Mouse (Mus musculus) right cerebral cortex, postnatal 14 days (tissue): ENCODE results near the gene Nfatc2ip.

Experiments used
- DNase-seq: peaks from one replicate; pipeline ENCODE4 v3.0.0; 2022

Nfatc2ip gene

GRCm38 (mm10) chr7:126396298-126397119 lies at the start of gene Nfatc2ip:
Gene Nfatc2ip (minus strand): TSS chr7:126396737.
- peak; percentile 84 for DNase-seq

DNA sequence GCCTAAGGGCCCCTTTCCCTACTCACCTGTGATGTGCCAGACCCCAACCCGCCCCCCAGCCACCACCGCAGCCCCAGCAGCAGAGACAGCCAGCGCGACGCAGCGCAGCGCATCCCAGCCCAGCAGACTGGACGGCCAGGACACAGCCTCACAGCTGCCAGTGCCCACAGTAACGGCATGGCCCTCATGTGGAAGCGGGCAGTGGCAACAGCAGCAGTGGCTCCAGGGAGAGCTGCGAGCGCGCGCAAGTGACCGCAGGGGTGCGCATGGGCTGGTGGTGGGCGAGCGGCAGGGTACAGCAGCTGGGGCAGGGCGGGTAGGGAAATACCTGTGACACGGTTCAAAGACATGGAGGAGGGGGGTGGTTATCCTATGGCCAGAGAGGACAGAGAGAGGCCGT lies 49.7 kb upstream of the Nfatc2ip start:
- no peak for DNase-seq

GRCm38 (mm10) chr7:126445104-126445815 lies 48.7 kb upstream of the Nfatc2ip start:
- DNase-seq: no peak

DNA sequence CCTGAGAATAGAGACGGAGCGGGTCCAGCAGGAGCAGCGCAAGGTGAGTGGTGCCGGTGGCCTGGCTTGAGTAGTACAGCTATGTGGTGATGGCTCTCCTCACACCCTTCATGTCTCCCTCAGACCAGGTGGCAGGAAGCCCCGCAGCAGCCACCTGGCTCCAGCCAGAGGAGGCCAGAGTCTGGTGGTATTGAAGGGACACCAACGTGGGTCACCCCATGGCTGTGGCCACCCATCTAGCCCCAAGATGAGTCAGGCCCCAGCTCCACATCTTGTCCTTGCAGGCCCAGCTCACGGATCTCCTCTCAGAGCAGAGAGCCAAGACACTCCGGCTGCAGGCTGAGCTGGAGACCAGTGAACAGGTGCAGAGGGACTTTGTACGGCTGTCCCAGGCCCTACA lies 48.0 kb upstream of the Nfatc2ip start:
- no peak for DNase-seq

DNA sequence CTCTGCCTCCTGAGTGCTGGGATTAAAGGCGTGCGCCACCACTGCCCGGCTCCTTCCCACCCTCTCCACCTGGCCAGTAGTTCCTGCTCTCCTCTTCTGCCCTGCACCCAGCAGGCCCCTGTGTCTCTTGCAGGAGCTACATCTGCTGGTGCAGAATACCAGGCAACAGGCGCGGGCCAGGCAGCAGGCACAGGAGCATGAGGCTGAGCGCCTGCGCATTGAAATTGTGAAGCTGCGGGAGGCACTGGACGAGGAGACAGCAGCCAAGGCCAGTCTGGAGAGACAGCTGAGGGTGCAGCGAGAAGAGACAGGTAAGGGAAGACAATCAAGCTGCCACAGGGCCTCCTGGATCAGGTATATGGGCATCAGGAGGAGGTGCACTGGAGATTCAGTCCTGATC lies 47.5 kb upstream of the Nfatc2ip start:
- DNase-seq: no peak

- peak; percentile 21 for DNase-seq
Measured at GRCm38 (mm10) chr7:126440134-126440533, 43.6 kb upstream of the Nfatc2ip start.

- peak; percentile 45 for DNase-seq
Measured at GRCm38 (mm10) chr7:126436851-126437250, 40.3 kb upstream of the Nfatc2ip start.

DNA sequence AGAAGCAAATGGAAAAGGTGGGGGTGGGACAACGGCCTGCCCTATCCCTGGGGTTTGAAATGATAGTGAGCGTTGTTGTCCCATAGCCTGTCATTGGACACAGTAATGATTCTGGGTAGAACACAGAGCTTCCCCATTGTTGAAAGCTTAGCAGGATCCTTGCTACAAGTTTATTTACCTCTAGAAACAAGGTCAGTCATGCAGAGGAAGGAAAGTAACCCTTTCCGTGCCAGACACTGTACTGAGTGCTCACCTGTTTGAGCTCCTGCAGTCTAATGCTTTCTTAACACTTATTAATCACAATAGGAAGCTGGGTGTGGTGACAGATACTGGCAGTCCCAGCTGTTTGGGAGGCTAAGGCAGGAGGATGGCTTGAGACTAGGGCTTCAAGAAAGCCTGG lies 39.3 kb upstream of the Nfatc2ip start:
- DNase-seq: no peak

DNA sequence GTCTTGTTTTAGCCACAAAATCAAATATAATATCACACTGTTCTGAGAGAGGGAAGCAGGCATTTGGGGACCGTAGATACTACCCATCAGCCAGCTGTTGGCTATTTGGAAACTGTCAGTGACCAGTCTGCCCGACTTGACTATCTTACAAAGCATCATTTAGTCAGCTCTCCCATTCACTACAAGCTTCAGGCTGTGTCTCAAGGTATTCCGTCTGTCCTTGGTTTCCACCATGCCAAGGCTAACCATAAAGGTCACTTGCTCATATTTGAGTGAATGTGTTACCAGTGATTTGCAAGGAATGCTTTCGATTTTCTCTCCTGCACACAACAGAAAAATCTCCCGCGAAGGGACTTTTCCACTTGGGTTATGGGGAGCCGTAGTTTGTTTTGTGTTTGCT lies 38.2 kb upstream of the Nfatc2ip start:
- no peak for DNase-seq

DNA sequence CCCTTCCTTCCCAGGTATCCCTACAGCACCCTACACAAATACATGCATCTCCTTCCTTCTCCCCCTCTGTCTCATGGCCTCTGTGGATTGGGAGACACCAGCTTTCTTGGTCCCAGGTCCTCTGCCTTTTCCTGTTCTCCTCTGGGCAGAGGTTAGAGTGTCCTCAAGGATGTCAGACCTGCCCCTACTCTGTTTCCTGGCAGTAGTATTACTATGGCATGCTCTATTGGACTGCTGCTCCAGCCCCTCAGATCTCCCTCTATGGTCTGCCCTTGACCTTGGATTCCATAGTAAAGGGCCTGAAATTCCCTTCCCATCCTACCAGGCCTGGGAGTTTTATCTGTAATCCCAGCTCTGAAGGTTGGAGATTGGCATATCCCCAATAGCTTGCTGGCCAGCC lies 33.6 kb upstream of the Nfatc2ip start:
- DNase-seq: no peak

DNA sequence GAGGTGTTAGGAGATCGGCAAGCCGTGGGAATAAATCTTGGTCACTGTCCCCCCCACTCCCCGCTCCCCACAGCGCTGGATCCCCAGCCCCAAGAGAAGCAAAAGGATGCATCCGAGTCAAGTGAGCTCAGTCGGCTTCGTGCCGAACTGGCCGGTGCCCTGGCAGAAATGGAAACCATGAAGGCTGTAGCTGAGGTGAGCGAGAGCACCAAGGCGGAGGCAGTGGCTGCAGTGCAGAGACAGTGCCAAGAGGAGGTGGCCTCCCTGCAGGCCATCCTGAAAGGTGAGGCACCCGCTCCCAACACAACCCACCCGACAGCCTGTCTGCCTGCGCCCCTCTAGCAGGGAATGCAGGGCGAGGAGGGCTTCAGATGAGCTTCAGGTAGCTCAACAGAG lies 33.0 kb upstream of the Nfatc2ip start:
- no peak for DNase-seq

GRCm38 (mm10) chr7:126428631-126429502 lies 32.3 kb upstream of the Nfatc2ip start, which contains the start of gene Rabep2:
Gene Rabep2 (plus strand): TSS chr7:126428759.
- peak; percentile 99 for DNase-seq

DNA sequence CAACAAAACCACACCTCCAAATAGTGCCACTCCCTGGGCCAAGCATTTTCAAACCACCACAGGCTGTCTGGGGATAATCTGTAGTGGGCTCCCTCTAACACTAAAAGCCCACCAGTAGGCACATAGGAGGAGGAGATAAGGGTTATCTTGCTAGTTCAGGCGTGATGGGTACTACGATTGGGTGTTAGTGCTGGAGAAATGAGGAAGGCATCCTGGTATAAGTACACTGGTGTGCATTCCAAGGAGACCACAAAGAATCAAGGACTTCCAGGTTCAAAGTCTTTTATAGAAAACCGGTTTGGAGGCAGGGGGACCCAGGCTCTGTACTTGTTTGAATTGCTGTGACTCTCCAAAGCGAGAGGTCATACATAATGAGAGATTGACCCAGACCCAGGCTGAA lies 31.6 kb upstream of the Nfatc2ip start:
- DNase-seq: no peak

GRCm38 (mm10) chr7:126427323-126427860 lies 30.9 kb upstream of the Nfatc2ip start:
- no peak for DNase-seq

GRCm38 (mm10) chr7:126424161-126424560 lies 27.6 kb upstream of the Nfatc2ip start:
- no peak for DNase-seq

DNA sequence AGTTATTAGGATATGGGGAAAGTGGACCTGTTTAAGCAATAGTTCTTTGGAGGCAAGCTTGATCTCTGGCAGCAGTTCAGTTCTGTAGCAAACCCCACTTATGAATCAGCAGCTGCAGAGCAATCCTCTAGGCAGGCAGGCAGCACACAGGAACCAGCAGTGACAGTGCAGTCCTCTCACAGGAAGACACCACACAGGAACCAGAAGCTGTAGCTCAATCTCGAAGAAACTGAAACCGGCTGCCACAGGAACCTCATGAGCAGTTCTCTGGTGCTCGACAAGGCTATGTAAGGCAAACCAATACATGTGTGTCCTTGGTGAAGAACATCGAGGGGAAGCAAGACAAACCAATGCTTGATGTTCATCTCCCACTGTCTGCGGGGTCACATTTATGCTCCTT lies 25.2 kb upstream of the Nfatc2ip start:
- no peak for DNase-seq

DNA sequence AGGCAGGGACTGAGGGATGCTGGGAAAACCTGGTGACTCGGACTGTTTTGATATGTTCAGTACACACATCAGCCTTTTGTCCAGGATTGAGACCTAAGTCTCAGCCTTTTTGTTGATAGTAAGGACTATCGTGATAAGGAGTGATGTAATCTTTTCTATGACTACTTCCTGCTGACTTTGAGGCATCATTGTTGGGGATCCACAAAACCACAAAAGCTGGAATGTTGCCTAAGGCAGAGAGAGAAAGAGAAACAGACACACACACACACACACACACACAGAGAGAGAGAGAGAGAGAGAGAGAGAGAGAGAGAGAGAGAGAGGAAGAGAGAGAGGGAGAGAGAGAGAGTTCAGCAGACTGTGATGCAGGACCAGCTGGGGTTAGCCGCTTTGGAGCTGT lies 22.0 kb upstream of the Nfatc2ip start:
- no peak for DNase-seq

- no peak for DNase-seq
Measured at GRCm38 (mm10) chr7:126417606-126418005, 21.1 kb upstream of the Nfatc2ip start.

GRCm38 (mm10) chr7:126417045-126417444 lies 20.5 kb upstream of the Nfatc2ip start:
- DNase-seq: no peak

DNA sequence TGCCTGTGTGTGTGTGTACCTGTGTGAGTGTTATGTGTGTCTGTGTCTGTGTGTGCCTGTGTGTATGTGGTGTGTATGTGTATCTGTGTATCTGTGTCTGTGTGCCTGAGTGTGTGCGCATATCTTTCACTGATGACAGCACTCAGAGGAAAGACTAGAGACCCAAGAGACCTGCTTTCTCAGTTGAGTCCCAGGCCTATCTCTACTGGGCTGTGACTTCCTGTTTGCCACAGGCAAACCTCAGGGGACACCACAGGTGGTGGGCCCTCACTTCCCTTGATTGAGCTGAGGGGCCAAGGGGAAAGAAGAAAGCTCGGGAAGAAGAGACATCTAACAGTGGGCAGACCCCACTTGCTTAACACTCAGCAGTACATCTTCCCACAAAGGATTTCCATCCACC lies 20.1 kb upstream of the Nfatc2ip start:
- no peak for DNase-seq

- DNase-seq: no peak
Measured at GRCm38 (mm10) chr7:126414725-126415124, 18.2 kb upstream of the Nfatc2ip start, which contains the start of gene Cd19. Gene Cd19 (minus strand): TSS chr7:126414889.

DNA sequence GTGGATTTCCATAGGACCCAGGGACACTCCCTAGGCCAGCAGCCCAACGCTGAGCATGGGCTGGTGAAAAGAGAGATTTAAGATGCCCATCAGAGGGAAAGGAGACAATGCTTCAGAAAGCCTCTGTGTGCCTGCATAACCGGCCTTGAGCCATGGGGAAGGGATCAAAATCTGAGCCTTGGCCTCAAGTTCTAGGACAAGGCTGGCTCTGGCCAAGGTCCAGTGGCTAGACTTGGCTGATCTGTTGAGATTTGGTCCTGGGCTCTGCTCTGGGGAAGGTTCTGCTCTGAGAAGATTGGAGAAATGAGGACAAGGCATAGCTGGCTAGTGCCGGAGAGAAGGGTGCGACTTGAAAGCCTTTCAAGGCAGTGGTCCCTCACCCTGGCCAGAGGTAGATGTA lies 14.5 kb upstream of the Nfatc2ip start:
- no peak for DNase-seq

GRCm38 (mm10) chr7:126408686-126409085 lies 12.1 kb upstream of the Nfatc2ip start:
- DNase-seq: no peak
